Mouse (Mus musculus) CH12.LX (cell line): ENCODE measurements around the gene Zpr1.

Experiments
- CHD2 ChIP-seq: IDR thresholded peaks from 2 replicates; pipeline ENCODE4 v1.6.1; 2011; ENCODE audit warnings: low read length, improper control_type of control experiment
- CTCF ChIP-seq, 2 experiments: IDR thresholded peaks in 1 of 2; conservative IDR thresholded peaks in 1 of 2; 2 replicates each; pipeline ENCODE4 v1.5.1; 2011 to 2012; ENCODE audit warnings: low read depth in 2 of 2, low read length in 2 of 2, improper control_type of control experiment in 1 of 2, inconsistent platforms in 1 of 2, mild to moderate bottlenecking in 1 of 2, moderate library complexity in 1 of 2
- EP300 ChIP-seq: IDR thresholded peaks from 2 replicates; pipeline ENCODE4 v1.6.1; 2011; ENCODE audit warnings: low read length, improper control_type of control experiment
- HCFC1 ChIP-seq: IDR thresholded peaks from 2 replicates; pipeline ENCODE4 v1.6.1; 2012; ENCODE audit warnings: low read depth, mild to moderate bottlenecking, inconsistent platforms, low read length, improper control_type of control experiment
- IRF4 ChIP-seq: IDR thresholded peaks from 2 replicates; pipeline ENCODE4 v1.6.1; 2014; ENCODE audit warnings: low read depth, mild to moderate bottlenecking, inconsistent platforms, low read length, improper control_type of control experiment
- JUN ChIP-seq: IDR thresholded peaks from 2 replicates; pipeline ENCODE4 v1.6.1; 2011; ENCODE audit warnings: low read depth, mild to moderate bottlenecking, low read length, improper control_type of control experiment, moderate library complexity; ENCODE audit not compliant: insufficient read depth
- MAX ChIP-seq: IDR thresholded peaks from 2 replicates; pipeline ENCODE4 v1.6.1; 2011; ENCODE audit warnings: low read length, improper control_type of control experiment
- MXI1 ChIP-seq: IDR thresholded peaks from 2 replicates; pipeline ENCODE4 v1.6.1; 2011; ENCODE audit warnings: mild to moderate bottlenecking, low read depth, low read length, improper control_type of control experiment
- MYC ChIP-seq: IDR thresholded peaks from 2 replicates; pipeline ENCODE4 v1.6.1; 2011; ENCODE audit warnings: low read depth, mild to moderate bottlenecking, improper control_type of control experiment, low read length
- POLR2A ChIP-seq: IDR thresholded peaks from 2 replicates; pipeline ENCODE4 v1.6.1; 2011; ENCODE audit warnings: low read depth, mild to moderate bottlenecking, improper control_type of control experiment, low read length
- UBTF ChIP-seq: IDR thresholded peaks from 2 replicates; pipeline ENCODE4 v1.6.1; 2012; ENCODE audit warnings: low read depth, mild to moderate bottlenecking, inconsistent platforms, low read length, improper control_type of control experiment, moderate library complexity
- USF1 ChIP-seq: IDR thresholded peaks from 2 replicates; pipeline ENCODE4 v1.6.1; 2014; ENCODE audit warnings: low read depth, mild to moderate bottlenecking, inconsistent platforms, low read length, improper control_type of control experiment

- TF ChIP-seq USF1 (no peak), CTCF (conservative IDR thresholded peaks at IDR 0.05 in 1 of 2, IDR thresholded peaks at IDR 0.05 in 1 of 2; ENCODE audit: low read depth in 2 of 2, low read length in 2 of 2) (no peak), MAX (peak; percentile 27; the same call in 1 of the 2 replicates), POLR2A (peak; percentile 53), HCFC1 (peak; percentile 46), EP300 (no peak), UBTF (no peak), CHD2 (no peak), MYC (peak; percentile 56; the same call in 1 of the 2 replicates), MXI1 (no peak), JUN (no peak), IRF4 (no peak)
Measured at GRCm38 (mm10) chr9:46257546-46257945, 15.3 kb upstream of the Zpr1 start.
